Mouse (Mus musculus): Measurements from ENCODE around the gene Traf3ip3. TPM values are rescaled to one million over a fixed set of nuclear protein-coding genes. Genes with fewer than 3 reads are reported as not detected.

Gene Traf3ip3
- polyA plus RNA-seq (2016; fragmentation: Nextera tagmentation; extraction: Ambion mirVana): 4.3 and 4.5 TPM in 2 replicates

DNA sequence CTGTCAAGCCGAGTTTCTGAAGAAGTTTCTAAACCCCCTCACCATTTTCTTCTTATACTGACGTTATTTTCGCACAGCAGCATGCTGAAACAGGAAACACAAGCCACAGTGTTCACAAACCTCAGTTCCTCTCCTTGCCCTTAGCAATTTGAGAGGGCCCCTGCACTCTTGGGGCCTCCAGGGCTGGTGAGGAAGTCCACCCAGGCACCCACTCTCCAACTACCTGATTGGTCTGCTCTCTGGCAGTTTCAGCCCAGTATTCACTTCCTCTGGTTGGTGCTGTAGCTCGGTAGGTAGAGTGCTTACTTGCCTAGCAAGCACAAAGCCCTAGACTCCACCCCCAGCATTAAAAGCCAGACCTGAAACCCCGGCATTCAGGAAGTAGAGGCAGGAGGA, at the start of gene Traf3ip3:
TSS of gene Traf3ip3 (minus strand) at position 321 of the 396 bp plus-strand sequence.
- 56% methylated on average over 5 of the region's 5 CpGs for WGBS
- no peaks in the 10 kb centered on the region for H3K36me3 ChIP-seq
- no peak for ATAC-seq (ENCODE audit: insufficient number of reproducible peaks, insufficient read depth, low FRiP score, low TSS enrichment, low read depth)
- H3K9ac ChIP-seq (replicated peaks): no peak within 1 kb of the TSS
- H3K4me3 ChIP-seq (replicated peaks): no peak within 1 kb of the TSS
- H3K9me3 ChIP-seq: no peaks in the 10 kb centered on the region
- no peaks in the 10 kb centered on the region for H3K4me1 ChIP-seq (replicated peaks)
- H3K27ac ChIP-seq: no peak within 1 kb of the TSS
- H3K4me2 ChIP-seq: no peak within 1 kb of the TSS
- H3K27me3 ChIP-seq: no peaks in the 10 kb centered on the region

DNA sequence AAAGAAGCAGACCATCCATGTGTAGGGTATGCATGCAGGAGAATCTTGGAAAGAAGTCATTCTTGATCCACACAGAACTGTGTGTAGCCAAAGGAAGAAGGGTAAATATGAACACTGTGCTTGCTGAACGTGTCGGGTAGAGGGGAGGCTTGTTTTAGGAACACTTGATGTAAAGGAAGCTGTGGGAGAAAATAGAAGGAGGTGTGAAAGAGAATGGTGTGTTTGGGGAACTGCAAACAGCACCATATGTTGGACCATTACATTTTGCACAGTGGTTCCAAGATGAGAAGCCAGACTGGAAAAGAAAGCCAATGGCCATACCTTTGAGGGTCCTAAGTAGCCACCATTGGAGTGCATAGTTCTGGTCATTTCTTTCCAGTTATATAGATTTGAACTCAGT, 48.5 kb upstream of the Traf3ip3 start:
- no peaks in the 10 kb centered on the region for H3K36me3 ChIP-seq
- peaks cover 6% of the 10 kb centered on the region for H3K4me1 ChIP-seq (replicated peaks)
- H3K4me3 ChIP-seq (replicated peaks): no peak overlapping the region
- no peak overlapping the region for H3K9ac ChIP-seq (replicated peaks)
- H3K27ac ChIP-seq: no peak overlapping the region
- no peak overlapping the region for H3K4me2 ChIP-seq
- no peaks in the 10 kb centered on the region for H3K27me3 ChIP-seq
- H3K9me3 ChIP-seq: no peaks in the 10 kb centered on the region
- WGBS: 81% methylated on average over 2 of the region's 2 CpGs
- no peak for ATAC-seq (ENCODE audit: insufficient number of reproducible peaks, insufficient read depth, low FRiP score, low TSS enrichment, low read depth)

DNA sequence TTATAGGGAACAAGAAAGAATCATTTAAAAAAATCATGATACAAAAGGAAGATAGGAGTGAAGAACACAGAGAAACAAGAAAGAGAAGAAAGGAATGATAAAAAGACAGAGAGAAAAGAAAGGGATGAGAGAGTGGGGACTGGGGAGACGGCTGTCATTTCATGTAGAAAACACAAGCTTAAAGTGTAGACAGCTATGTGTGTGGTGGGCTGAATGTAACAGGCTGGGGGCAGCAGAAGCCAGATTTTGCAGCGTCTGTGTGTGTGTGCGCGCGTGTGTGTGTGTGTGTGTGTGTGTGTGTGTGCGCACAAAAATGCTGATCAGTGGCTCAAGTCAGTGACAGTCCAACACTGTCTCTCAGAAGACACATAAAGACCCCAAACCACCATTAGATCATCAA, 42.7 kb upstream of the Traf3ip3 start:
- no peak for ATAC-seq (ENCODE audit: insufficient number of reproducible peaks, insufficient read depth, low FRiP score, low TSS enrichment, low read depth)
- no peaks in the 10 kb centered on the region for H3K4me1 ChIP-seq (replicated peaks)
- H3K36me3 ChIP-seq: no peaks in the 10 kb centered on the region
- H3K9ac ChIP-seq (replicated peaks): no peak overlapping the region
- H3K4me2 ChIP-seq: no peak overlapping the region
- no peaks in the 10 kb centered on the region for H3K9me3 ChIP-seq
- no peak overlapping the region for H3K4me3 ChIP-seq (replicated peaks)
- WGBS: 82% methylated on average over 6 of the region's 6 CpGs
- no peak overlapping the region for H3K27ac ChIP-seq
- H3K27me3 ChIP-seq: no peaks in the 10 kb centered on the region

DNA sequence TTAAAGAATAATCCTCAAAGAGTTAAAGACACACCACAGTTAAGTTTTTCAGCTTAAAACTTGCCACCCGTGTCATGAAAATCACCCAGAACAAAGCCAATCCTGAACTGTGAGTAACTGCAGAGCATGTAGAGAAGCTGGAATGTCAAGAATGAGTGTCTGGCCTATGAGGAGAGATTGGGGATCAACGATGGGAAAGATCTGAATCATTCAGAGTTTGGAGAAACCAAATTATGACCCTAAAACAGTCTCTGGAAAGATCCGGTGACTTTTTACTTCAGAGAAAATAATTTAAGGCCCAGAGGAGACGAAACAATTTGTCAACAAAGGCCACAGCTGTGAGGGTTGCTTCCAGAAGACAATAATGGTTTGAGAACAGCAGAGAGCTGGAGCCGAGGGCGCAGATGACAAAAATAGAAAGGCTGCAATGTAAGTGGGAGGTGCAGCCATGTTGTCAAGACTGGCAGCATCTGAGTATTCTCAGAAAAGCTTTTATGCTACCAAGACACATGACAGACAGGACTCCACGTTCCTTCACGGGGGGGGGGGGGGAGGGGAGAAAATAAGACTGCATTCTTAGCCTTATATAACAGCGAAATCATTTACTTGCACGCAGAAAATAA, 42.2 kb upstream of the Traf3ip3 start:
- no peak overlapping the region for H3K27ac ChIP-seq
- WGBS: 63% methylated on average over 10 of the region's 10 CpGs

DNA sequence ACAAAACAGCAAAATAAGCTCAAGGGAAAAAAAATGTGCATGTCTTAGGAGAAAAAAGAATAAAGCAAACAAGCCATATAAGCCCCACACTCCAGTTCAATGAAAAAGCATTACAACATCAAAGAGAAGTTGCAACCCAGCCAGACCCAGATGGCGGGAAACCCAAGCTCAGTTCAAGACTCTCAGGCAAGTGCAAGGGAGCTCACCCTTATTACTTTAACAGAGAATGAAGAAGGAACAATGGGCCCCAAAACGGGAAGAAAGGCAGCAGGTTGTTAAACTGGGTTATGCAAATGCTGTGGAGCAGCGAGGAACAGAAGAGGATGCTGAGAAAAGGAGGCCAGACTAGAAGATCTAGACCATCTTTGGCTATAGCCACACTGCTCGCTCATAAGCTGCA, 41.4 kb upstream of the Traf3ip3 start:
- H3K4me3 ChIP-seq (replicated peaks): no peak overlapping the region
- H3K4me2 ChIP-seq: no peak overlapping the region
- no peak overlapping the region for H3K9ac ChIP-seq (replicated peaks)
- no peaks in the 10 kb centered on the region for H3K9me3 ChIP-seq
- H3K36me3 ChIP-seq: no peaks in the 10 kb centered on the region
- H3K27me3 ChIP-seq: no peaks in the 10 kb centered on the region
- ATAC-seq (ENCODE audit: insufficient number of reproducible peaks, insufficient read depth, low FRiP score, low TSS enrichment, low read depth): no peak
- WGBS: 65% methylated on average over 4 of the region's 4 CpGs
- H3K4me1 ChIP-seq (replicated peaks): no peaks in the 10 kb centered on the region
- no peak overlapping the region for H3K27ac ChIP-seq

More for the DNA sequence above, 42.2 kb upstream of the Traf3ip3 start:
- H3K4me3 ChIP-seq (replicated peaks): no peak overlapping the region
- H3K9ac ChIP-seq (replicated peaks): no peak overlapping the region
- H3K36me3 ChIP-seq: no peaks in the 10 kb centered on the region
- no peaks in the 10 kb centered on the region for H3K27me3 ChIP-seq
- H3K9me3 ChIP-seq: no peaks in the 10 kb centered on the region
- no peak for ATAC-seq (ENCODE audit: insufficient number of reproducible peaks, insufficient read depth, low FRiP score, low TSS enrichment, low read depth)
- H3K4me1 ChIP-seq (replicated peaks): no peaks in the 10 kb centered on the region
- no peak overlapping the region for H3K4me2 ChIP-seq

DNA sequence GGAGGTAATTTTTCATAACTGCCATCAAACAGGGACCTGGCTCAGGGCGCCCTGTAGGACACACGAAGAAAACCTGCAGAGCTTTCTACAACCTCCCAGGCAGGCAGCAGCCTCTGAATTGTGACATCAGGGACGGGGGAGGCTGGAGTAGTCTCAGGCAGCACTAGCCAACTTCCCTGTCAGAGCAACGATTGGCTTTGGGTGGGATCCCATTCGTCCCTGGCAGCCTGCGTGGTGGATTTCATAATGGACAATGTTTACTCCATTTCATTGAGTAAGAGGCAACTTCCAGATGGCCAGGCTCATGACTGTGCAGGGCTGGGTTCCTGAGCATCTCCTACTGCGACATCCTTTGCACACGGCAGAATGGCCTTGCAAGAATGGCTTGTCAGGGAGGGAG, 40.7 kb upstream of the Traf3ip3 start:
- H3K9me3 ChIP-seq: no peaks in the 10 kb centered on the region
- H3K9ac ChIP-seq (replicated peaks): no peak overlapping the region
- no peaks in the 10 kb centered on the region for H3K27me3 ChIP-seq
- no peak overlapping the region for H3K27ac ChIP-seq
- no peak overlapping the region for H3K4me3 ChIP-seq (replicated peaks)
- H3K4me2 ChIP-seq: no peak overlapping the region
- 78% methylated on average over 8 of the region's 8 CpGs for WGBS
- no peak for ATAC-seq (ENCODE audit: insufficient number of reproducible peaks, insufficient read depth, low FRiP score, low TSS enrichment, low read depth)
- H3K4me1 ChIP-seq (replicated peaks): no peaks in the 10 kb centered on the region
- H3K36me3 ChIP-seq: no peaks in the 10 kb centered on the region

DNA sequence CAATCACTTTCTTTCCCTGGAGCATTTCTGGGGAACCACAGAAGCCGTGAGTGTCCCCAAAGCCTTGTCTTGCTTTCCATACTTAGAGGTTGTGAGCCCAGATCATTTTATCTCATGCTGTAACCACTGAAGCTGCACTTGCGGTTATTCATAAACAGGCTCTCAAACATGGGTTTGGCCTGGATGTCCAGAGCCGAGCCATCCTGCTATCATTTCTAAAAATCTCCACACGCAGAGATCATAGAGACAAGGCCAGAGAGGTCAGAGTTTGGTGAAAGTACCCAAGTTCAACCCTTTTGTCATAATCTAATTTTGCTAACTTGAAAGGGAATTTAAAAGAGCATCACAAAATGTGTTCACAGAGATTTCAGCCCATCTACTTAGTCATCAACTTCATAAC, 39.9 kb upstream of the Traf3ip3 start:
- H3K9me3 ChIP-seq: no peaks in the 10 kb centered on the region
- no peaks in the 10 kb centered on the region for H3K27me3 ChIP-seq
- no peaks in the 10 kb centered on the region for H3K36me3 ChIP-seq
- 88% methylated on average over 4 of the region's 4 CpGs for WGBS
- ATAC-seq (ENCODE audit: insufficient number of reproducible peaks, insufficient read depth, low FRiP score, low TSS enrichment, low read depth): no peak
- H3K4me3 ChIP-seq (replicated peaks): no peak overlapping the region
- no peak overlapping the region for H3K4me2 ChIP-seq
- H3K4me1 ChIP-seq (replicated peaks): no peaks in the 10 kb centered on the region
- H3K27ac ChIP-seq: no peak overlapping the region
- H3K9ac ChIP-seq (replicated peaks): no peak overlapping the region

DNA sequence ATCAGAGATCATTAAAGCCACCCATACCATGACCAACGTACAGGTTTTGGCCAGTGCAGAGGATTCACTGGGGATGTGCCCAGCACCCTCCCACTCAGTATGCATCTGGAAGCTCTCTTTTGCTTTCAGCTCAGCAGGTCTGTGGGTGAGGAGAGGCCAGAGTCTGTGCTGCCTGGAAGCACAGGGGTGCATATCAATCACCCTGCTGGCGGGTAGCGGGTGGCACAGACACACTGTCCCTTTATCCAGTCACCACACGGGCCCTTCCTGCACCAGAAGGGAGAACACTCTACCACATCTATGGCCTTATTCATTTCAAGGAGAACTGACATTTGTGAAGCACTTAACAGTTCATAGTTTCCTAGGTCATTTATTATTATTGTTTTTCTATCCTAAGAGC, 36.9 kb upstream of the Traf3ip3 start:
- ATAC-seq (ENCODE audit: insufficient number of reproducible peaks, insufficient read depth, low FRiP score, low TSS enrichment, low read depth): no peak
- H3K36me3 ChIP-seq: no peaks in the 10 kb centered on the region
- 52% methylated on average over 4 of the region's 4 CpGs for WGBS
- H3K27ac ChIP-seq: no peak overlapping the region
- no peak overlapping the region for H3K9ac ChIP-seq (replicated peaks)
- no peaks in the 10 kb centered on the region for H3K27me3 ChIP-seq
- no peaks in the 10 kb centered on the region for H3K9me3 ChIP-seq
- H3K4me1 ChIP-seq (replicated peaks): no peaks in the 10 kb centered on the region
- no peak overlapping the region for H3K4me3 ChIP-seq (replicated peaks)
- no peak overlapping the region for H3K4me2 ChIP-seq

DNA sequence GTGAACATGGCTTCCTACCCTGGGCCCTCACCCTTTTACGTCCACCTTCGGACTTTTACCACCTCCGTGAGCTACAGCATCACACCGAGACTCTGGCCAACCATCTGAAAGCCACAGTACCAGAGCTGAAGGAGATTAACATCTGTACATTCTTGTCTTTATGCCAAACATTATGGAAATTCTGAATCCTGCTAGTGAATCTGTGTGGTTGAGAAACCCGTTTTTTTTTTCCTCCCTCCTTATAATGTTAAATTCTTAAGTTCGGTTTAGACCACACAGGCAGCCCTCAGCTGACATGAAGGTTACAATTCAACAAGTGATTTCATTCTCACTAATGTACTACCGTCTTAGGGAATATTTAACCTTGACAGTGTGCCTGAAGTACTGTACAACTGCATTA, 33.4 kb upstream of the Traf3ip3 start:
- no peaks in the 10 kb centered on the region for H3K36me3 ChIP-seq
- no peak overlapping the region for H3K4me2 ChIP-seq
- H3K9me3 ChIP-seq: no peaks in the 10 kb centered on the region
- no peak for ATAC-seq (ENCODE audit: insufficient number of reproducible peaks, insufficient read depth, low FRiP score, low TSS enrichment, low read depth)
- 88% methylated on average over 7 of the region's 7 CpGs for WGBS
- no peak overlapping the region for H3K27ac ChIP-seq
- no peaks in the 10 kb centered on the region for H3K4me1 ChIP-seq (replicated peaks)
- H3K4me3 ChIP-seq (replicated peaks): no peak overlapping the region
- no peak overlapping the region for H3K9ac ChIP-seq (replicated peaks)
- no peaks in the 10 kb centered on the region for H3K27me3 ChIP-seq

DNA sequence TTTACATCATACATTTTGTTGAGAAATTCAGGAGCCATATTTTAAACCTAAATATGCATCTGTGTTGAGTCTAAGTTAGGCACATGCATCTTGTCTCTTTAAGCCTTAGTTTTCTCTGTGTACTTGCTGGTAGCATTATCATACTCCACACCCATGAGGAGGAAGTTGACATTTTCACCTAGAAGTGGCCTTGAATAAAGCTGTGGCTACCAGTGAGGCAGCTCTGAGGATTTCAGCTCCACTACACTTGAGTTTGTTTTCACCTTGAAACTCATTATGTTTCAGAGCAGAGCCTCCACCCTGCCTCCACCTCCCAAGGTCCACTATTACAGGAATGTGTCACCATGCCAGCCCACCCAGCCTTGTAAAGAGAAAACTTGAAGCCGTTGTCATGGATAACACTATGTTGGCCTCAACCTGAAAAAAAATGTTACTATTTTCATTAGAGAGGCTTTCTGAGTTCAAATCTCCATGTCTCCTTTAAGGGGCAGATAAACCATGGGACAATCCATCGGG, 32.7 kb upstream of the Traf3ip3 start:
- 90% methylated on average over 2 of the region's 2 CpGs for WGBS

DNA sequence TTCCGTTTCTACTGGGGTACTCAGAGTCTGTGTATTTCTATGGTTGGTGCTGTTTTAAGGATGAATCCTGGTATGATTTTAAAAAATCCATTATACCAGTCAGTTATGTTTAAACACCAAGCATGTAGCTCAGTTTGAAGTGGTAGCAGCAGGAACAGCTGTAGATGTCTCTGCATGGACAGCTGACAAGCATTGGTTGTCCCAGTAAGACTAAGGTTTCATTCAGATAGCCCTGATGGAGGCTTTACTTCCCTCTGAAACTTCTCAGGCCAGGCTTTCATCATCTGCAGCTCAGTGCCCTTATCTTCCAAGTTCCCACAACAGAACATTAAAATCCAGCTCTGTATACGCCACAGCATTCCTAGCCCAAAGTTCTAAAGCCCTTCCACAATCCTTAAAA, 31.2 kb upstream of the Traf3ip3 start:
- no peaks in the 10 kb centered on the region for H3K4me1 ChIP-seq (replicated peaks)
- H3K36me3 ChIP-seq: no peaks in the 10 kb centered on the region
- H3K27me3 ChIP-seq: no peaks in the 10 kb centered on the region
- H3K4me2 ChIP-seq: no peak overlapping the region
- H3K9me3 ChIP-seq: no peaks in the 10 kb centered on the region
- ATAC-seq (ENCODE audit: insufficient number of reproducible peaks, insufficient read depth, low FRiP score, low TSS enrichment, low read depth): no peak
- H3K9ac ChIP-seq (replicated peaks): no peak overlapping the region
- WGBS: 83% methylated on average over 2 of the region's 2 CpGs
- no peak overlapping the region for H3K4me3 ChIP-seq (replicated peaks)
- H3K27ac ChIP-seq: no peak overlapping the region

More for the DNA sequence above, 32.7 kb upstream of the Traf3ip3 start:
- no peak for ATAC-seq (ENCODE audit: insufficient number of reproducible peaks, insufficient read depth, low FRiP score, low TSS enrichment, low read depth)
- Histone ChIP-seq H3K27ac (no peak overlapping the region), H3K9me3 (no peaks in the 10 kb centered on the region), H3K4me2 (no peak overlapping the region), H3K9ac (replicated peaks) (no peak overlapping the region), H3K4me3 (replicated peaks) (no peak overlapping the region), H3K4me1 (replicated peaks) (no peaks in the 10 kb centered on the region), H3K27me3 (no peaks in the 10 kb centered on the region), H3K36me3 (no peaks in the 10 kb centered on the region)

DNA sequence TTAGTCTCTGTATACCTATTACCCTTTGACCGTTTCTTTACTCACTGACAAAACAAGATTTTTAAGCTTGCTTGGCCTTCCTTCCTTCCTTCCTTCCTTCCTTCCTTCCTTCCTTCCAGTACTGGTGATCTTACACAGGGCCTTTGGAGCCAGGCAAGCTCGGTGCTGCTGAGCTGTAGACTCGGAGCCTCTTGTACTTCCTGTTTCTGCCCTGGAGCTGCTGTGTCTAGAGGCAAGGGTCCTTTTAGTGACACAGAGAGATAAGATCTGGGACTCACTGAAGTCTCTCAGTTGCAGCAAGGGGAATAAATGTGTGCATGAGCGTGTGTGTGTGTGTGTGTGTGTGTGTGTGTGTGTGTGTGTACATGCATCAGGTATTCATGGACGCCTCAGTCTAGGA, 29.4 kb upstream of the Traf3ip3 start:
- Histone ChIP-seq H3K27ac (no peak overlapping the region), H3K4me1 (replicated peaks) (peaks cover 10% of the 10 kb centered on the region), H3K9ac (replicated peaks) (no peak overlapping the region), H3K4me2 (no peak overlapping the region), H3K27me3 (no peaks in the 10 kb centered on the region), H3K4me3 (replicated peaks) (no peak overlapping the region), H3K36me3 (no peaks in the 10 kb centered on the region), H3K9me3 (no peaks in the 10 kb centered on the region)
- WGBS: 75% methylated on average over 5 of the region's 5 CpGs
- ATAC-seq (ENCODE audit: insufficient number of reproducible peaks, insufficient read depth, low FRiP score, low TSS enrichment, low read depth): no peak

Measured in limb, embryonic 12.5 days (tissue).